Mouse (Mus musculus) layer of hippocampus, adult 6 months (tissue): ENCODE measurements around the gene Olfr251. TPM values are rescaled to one million over a fixed set of nuclear protein-coding genes. Genes with fewer than 3 reads are reported as not detected.

Experiments used
- long read RNA-seq, 2 experiments: library from polyadenylated mRNA; unstranded; transcript quantifications; one replicate each; pipeline ENCODE4 v2.0.0; 2019 to 2020
- polyA plus RNA-seq: library from polyadenylated mRNA; unstranded; fragments of <200 nt; fragmentation: Nextera tagmentation; gene quantifications from 2 replicates; pipeline ENCODE4 v1.2.3, GENCODE M21; 2021

The Olfr251 gene
- polyA plus RNA-seq: not detected in 2 replicates
- long read RNA-seq, experiment 1: 0 reads
- long read RNA-seq, experiment 2: 0 reads

GRCm38 (mm10) chr9:38376786-38377185 is at the start of gene Olfr251:
Olfr251 (plus strand) TSS chr9:38377086.

GRCm38 (mm10) chr9:38328760-38329159 is 48.1 kb upstream of the Olfr251 start, which contains the start of gene Olfr25:
Olfr25 (plus strand) TSS chr9:38329060.

GRCm38 (mm10) chr9:38348111-38348510 is 28.8 kb upstream of the Olfr251 start, which contains the start of gene Olfr898:
Olfr898 (plus strand) TSS chr9:38348411.

GRCm38 (mm10) chr9:38366596-38366995 is 10.3 kb upstream of the Olfr251 start, which contains the start of gene Olfr250:
Olfr250 (plus strand) TSS chr9:38366896.

GRCm38 (mm10) chr9:38401398-38401797 is 24.5 kb downstream of the Olfr251 start, which contains the start of gene Olfr147:
Olfr147 (plus strand) TSS chr9:38401698.

GRCm38 (mm10) chr9:38429155-38429554 is 52.3 kb downstream of the Olfr251 start, which contains the start of gene Olfr901:
Olfr901 (plus strand) TSS chr9:38429455.

Other genes with a start within 250 kb of the Olfr251 start
- gene Olfr890, start 234.6 kb upstream of the Olfr251 start, polyA plus RNA-seq: not detected in 2 replicates
- not detected in 2 replicates for gene Olfr891, start 196.3 kb upstream of the Olfr251 start, polyA plus RNA-seq
- gene Olfr893, start 168.7 kb upstream of the Olfr251 start, polyA plus RNA-seq: not detected in 2 replicates
- not detected in 2 replicates for gene Olfr894, start 159.0 kb upstream of the Olfr251 start, polyA plus RNA-seq
- gene Olfr143, start 124.3 kb upstream of the Olfr251 start, polyA plus RNA-seq: not detected in 2 replicates
- not detected in 2 replicates for gene Olfr895, start 109.2 kb upstream of the Olfr251 start, polyA plus RNA-seq
- not detected in 2 replicates for gene Olfr896-ps1, start 86.0 kb upstream of the Olfr251 start, polyA plus RNA-seq
- gene Olfr25, start 48.0 kb upstream of the Olfr251 start, polyA plus RNA-seq: not detected in 2 replicates
- gene Olfr898, start 28.7 kb upstream of the Olfr251 start, polyA plus RNA-seq: not detected in 2 replicates
- not detected in 2 replicates for gene Olfr250, start 10.2 kb upstream of the Olfr251 start, polyA plus RNA-seq
- gene Olfr147, start 24.6 kb downstream of the Olfr251 start, polyA plus RNA-seq: not detected in 2 replicates
- not detected in 2 replicates for gene Olfr901, start 52.4 kb downstream of the Olfr251 start, polyA plus RNA-seq
- not detected in 2 replicates for gene Olfr902, start 70.6 kb downstream of the Olfr251 start, polyA plus RNA-seq
- not detected in 2 replicates for gene Olfr904, start 86.1 kb downstream of the Olfr251 start, polyA plus RNA-seq
- not detected in 2 replicates for gene Olfr905, start 94.0 kb downstream of the Olfr251 start, polyA plus RNA-seq
- gene Olfr906, start 110.0 kb downstream of the Olfr251 start, polyA plus RNA-seq: not detected in 2 replicates
- gene Olfr907, start 118.7 kb downstream of the Olfr251 start, polyA plus RNA-seq: not detected in 2 replicates
- gene Olfr911-ps1, start 144.5 kb downstream of the Olfr251 start, polyA plus RNA-seq: not detected in 2 replicates
- not detected in 2 replicates for gene Olfr910, start 160.8 kb downstream of the Olfr251 start, polyA plus RNA-seq
- gene Olfr912, start 203.1 kb downstream of the Olfr251 start, polyA plus RNA-seq: not detected in 2 replicates
- not detected in 2 replicates for gene Olfr913, start 215.7 kb downstream of the Olfr251 start, polyA plus RNA-seq
- gene Olfr914, start 228.0 kb downstream of the Olfr251 start, polyA plus RNA-seq: not detected in 2 replicates